Mouse (Mus musculus): ENCODE results near the gene Krt8. TPM values are rescaled to one million over a fixed set of nuclear protein-coding genes. Genes with fewer than 3 reads are reported as not detected.
A peak's percentile ranks its signal among the peaks of the same experiment; 100 is the strongest.

Gene Krt8
- polyA plus RNA-seq, 1 experiment from 2014 or later: 183 TPM

DNA sequence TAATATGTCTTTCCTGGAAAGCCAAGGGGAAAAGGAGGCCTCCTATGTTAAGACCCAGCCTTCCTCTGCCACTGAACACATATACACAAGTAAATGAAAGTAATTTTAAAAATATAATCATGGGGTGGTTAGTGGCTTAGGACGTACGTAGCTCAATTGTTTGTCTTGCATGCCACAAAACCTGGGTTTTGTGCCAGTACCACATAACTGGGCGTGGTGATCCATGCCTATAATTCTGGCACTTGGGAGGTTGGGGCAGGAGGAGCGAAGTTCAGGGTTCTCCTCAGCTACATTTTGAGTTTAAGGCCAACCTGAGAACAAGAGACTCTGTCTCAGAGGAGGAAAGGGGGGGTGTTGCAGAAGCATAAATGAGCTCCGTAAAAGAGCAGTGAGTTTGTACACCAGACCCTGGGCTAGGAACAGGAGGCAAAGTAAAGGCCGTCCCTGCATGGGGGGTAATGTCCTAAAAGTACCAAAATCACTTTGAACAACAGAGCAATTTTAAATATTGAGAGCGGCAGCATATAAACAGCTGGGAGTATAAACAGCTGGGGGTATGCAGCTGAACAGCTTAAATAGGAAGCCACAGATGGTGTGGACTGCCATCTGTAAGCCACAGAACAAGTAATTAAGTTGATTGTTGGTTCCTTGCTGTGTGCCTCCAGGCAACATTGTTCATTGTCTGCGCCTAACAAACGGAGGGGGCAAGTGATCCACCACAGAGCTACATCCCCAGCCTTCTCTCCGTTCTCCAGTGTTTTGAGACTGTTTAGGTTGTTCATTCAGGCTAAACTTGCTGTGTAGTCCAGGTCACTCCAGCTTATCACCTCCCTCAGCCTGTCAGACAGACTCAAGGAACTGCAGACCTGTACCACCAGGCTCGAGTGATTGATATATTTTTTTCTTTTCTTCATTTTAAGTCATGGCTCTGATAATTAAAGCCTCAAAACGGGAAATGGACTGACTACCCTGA, 3.1 kb upstream of the Krt8 start:
- no peak for TF ChIP-seq CTCF (IDR thresholded peaks at IDR 0.05; ENCODE audit: low read depth)
- Histone ChIP-seq H3K27ac (ENCODE audit: low read depth) (peak overlapping the region; percentile 81), H3K36me3 (ENCODE audit: insufficient read depth) (no peaks in the 10 kb centered on the region), H3K4me2 (no peak overlapping the region), H3K27me3 (ENCODE audit: insufficient read depth, low read length) (peaks cover 31% of the 10 kb centered on the region), H3K9ac (no peak overlapping the region), H3K4me1 (ENCODE audit: insufficient read depth) (no peaks in the 10 kb centered on the region; the same call in 1 of the 2 replicates), H3K4me3 (ENCODE audit: low read depth, low read length) (no peak overlapping the region), H3K9me3 (ENCODE audit: low read depth, low read length) (no peaks in the 10 kb centered on the region)
- no peak for ATAC-seq (ENCODE audit: insufficient read depth)
- peak; percentile 28 for DNase-seq
- 50% methylated on average over 12 of the region's 12 CpGs for WGBS

DNA sequence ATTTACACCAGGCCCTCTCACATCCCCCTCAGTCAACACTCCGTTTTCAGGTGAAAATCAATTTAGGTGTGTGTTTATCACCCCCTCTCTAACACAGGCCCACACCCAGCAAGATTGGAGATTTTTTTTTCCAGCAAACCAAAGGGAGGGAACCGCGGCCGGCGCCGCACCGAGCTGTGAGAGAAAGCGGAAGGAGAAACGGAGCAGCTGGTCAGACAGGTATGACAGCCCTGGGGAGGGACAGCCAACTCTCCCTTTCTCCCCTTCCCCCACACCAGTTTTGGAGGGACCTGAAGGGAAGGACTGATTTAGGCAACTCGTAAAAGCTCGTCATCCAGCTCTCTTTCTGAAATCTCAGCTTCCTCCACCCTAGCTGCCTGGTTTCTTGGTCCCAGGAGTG, 2.0 kb upstream of the Krt8 start:
- Histone ChIP-seq H3K27me3 (ENCODE audit: insufficient read depth, low read length) (peaks cover 38% of the 10 kb centered on the region), H3K4me1 (ENCODE audit: insufficient read depth) (no peaks in the 10 kb centered on the region; the same call in 1 of the 2 replicates), H3K27ac (ENCODE audit: low read depth) (peak overlapping the region; percentile 81), H3K4me2 (peak overlapping the region; percentile 21; the same call in 1 of the 2 replicates), H3K4me3 (ENCODE audit: low read depth, low read length) (no peak overlapping the region), H3K9me3 (ENCODE audit: low read depth, low read length) (no peaks in the 10 kb centered on the region), H3K36me3 (ENCODE audit: insufficient read depth) (no peaks in the 10 kb centered on the region), H3K9ac (no peak overlapping the region)
- no peak for ATAC-seq (ENCODE audit: insufficient read depth)
- peak; percentile 67 for DNase-seq
- TF ChIP-seq CTCF (IDR thresholded peaks at IDR 0.05; ENCODE audit: low read depth): no peak
- WGBS: 21% methylated on average over 11 of the region's 11 CpGs

DNA sequence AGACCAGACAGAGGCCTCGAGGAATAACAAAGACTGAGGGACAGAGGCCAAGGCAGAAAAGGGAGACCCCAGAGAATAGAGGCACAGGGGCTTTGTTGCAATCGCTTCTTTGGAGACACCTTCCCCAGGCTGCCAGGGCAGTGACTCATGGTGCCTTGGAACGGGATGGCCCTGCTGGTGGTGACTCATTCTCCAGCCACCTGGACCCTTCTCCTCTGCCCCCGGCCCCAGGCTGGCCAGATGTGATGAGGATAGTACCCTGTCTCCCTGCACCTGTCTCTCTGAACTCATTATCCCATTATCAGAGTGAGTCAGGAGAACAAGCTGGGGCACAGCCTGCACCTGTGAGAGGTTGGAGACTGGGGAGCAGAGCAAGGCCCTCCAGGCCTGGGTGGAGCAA, 1.0 kb upstream of the Krt8 start:
- Histone ChIP-seq H3K4me3 (ENCODE audit: low read depth, low read length) (no peak overlapping the region), H3K27ac (ENCODE audit: low read depth) (peak overlapping the region; percentile 46; the same call in 1 of the 2 replicates), H3K4me1 (ENCODE audit: insufficient read depth) (no peaks in the 10 kb centered on the region; the same call in 1 of the 2 replicates), H3K36me3 (ENCODE audit: insufficient read depth) (0 out of 2 replicates have a peak, but pooled peaks cover 4% of the 10 kb centered on the region), H3K27me3 (ENCODE audit: insufficient read depth, low read length) (peaks cover 38% of the 10 kb centered on the region), H3K9me3 (ENCODE audit: low read depth, low read length) (no peaks in the 10 kb centered on the region), H3K4me2 (no peak overlapping the region), H3K9ac (no peak overlapping the region)
- no peak for TF ChIP-seq CTCF (IDR thresholded peaks at IDR 0.05; ENCODE audit: low read depth)
- no peak for DNase-seq
- WGBS: 36% methylated on average over 4 of the region's 4 CpGs
- no peak for ATAC-seq (ENCODE audit: insufficient read depth)

DNA sequence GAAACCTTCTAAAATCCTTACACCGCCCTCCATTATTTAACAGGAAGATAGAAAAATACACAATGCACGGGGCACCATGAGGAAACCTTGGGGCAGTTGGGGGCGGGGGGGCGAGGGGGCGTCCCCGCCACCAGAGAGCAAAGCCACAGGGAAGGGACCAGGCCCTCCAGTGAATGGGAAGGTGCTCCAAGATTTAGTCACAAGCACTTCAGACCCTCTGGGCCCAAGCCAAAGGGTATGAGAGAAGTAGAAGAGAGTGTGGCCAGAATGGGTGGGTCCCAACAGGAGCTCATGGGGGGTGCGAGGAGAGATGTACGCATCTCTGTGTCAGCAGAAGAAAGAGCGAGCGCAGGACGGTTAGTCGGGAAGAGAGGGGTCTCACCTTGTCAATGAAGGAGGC, 766 bp downstream of the Krt8 start:
- H3K4me3 ChIP-seq (ENCODE audit: low read depth, low read length): peak overlapping the region; percentile 47
- no peak for TF ChIP-seq CTCF (IDR thresholded peaks at IDR 0.05; ENCODE audit: low read depth)
- H3K27ac ChIP-seq (ENCODE audit: low read depth): peak overlapping the region; percentile 74
- WGBS: 21% methylated on average over 12 of the region's 12 CpGs
- H3K4me1 ChIP-seq (ENCODE audit: insufficient read depth): no peaks in the 10 kb centered on the region; the same call in 1 of the 2 replicates
- peak overlapping the region; percentile 62 for H3K4me2 ChIP-seq
- ATAC-seq (ENCODE audit: insufficient read depth): 0 out of 2 replicates have a peak, but pooled peaks have one; percentile 10
- H3K36me3 ChIP-seq (ENCODE audit: insufficient read depth): peaks cover 9% of the 10 kb centered on the region; the same call in 1 of the 2 replicates
- peaks cover 38% of the 10 kb centered on the region for H3K27me3 ChIP-seq (ENCODE audit: insufficient read depth, low read length)
- DNase-seq: no peak
- H3K9ac ChIP-seq: peak overlapping the region; percentile 52
- no peaks in the 10 kb centered on the region for H3K9me3 ChIP-seq (ENCODE audit: low read depth, low read length)

DNA sequence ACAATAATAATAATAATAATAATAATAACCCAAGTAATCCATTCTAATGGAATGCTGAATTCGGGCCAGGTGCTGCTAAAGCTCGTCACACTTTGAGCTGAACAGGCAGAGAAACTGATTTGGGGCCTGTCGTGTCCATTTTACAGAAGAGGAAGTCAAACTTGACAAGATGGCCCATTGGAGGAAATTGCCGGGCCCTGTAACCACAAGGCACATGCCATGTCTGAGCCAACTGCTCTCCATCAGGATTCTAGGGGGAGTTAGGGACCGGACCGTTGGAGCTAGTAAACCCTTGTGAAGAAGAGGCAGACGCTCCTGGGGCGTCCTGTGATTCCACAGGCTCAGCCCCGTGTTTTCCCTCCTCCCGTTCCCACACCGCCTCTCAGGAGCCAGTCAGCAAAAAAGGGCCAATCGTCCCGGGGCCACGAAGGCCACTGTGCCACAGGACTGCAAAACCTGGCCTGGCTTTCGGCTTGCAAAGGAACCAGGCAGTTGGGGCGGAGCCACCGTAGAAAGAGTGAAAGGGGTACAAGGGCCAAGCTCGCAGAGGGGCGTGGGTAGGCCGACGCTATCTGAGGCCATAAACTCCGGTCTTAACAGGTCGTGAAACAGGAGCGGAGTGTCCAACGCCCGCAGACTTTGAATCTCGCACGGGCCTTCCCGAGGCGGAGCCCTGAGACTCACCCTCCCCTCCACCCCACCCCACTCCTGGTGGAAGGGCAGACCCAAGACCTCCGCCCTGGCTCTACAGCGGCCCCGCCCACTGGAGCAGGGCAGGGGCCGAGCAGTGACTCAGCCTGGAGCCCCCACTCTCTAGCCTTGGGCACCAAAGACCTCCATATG, 1.4 kb downstream of the Krt8 start:
- H3K36me3 ChIP-seq (ENCODE audit: insufficient read depth): peaks cover 9% of the 10 kb centered on the region; the same call in 1 of the 2 replicates
- peak overlapping the region; percentile 62 for H3K4me2 ChIP-seq
- H3K9me3 ChIP-seq (ENCODE audit: low read depth, low read length): no peaks in the 10 kb centered on the region
- H3K4me1 ChIP-seq (ENCODE audit: insufficient read depth): no peaks in the 10 kb centered on the region; the same call in 1 of the 2 replicates
- peak overlapping the region; percentile 74 for H3K27ac ChIP-seq (ENCODE audit: low read depth)
- WGBS: 5% methylated on average over 34 of the region's 34 CpGs
- no peak for TF ChIP-seq CTCF (IDR thresholded peaks at IDR 0.05; ENCODE audit: low read depth)
- peak overlapping the region; percentile 47 for H3K4me3 ChIP-seq (ENCODE audit: low read depth, low read length)
- ATAC-seq (ENCODE audit: insufficient read depth): peak; percentile 68
- peak; percentile 70 for DNase-seq
- peak overlapping the region; percentile 52 for H3K9ac ChIP-seq
- H3K27me3 ChIP-seq (ENCODE audit: insufficient read depth, low read length): peaks cover 38% of the 10 kb centered on the region

DNA sequence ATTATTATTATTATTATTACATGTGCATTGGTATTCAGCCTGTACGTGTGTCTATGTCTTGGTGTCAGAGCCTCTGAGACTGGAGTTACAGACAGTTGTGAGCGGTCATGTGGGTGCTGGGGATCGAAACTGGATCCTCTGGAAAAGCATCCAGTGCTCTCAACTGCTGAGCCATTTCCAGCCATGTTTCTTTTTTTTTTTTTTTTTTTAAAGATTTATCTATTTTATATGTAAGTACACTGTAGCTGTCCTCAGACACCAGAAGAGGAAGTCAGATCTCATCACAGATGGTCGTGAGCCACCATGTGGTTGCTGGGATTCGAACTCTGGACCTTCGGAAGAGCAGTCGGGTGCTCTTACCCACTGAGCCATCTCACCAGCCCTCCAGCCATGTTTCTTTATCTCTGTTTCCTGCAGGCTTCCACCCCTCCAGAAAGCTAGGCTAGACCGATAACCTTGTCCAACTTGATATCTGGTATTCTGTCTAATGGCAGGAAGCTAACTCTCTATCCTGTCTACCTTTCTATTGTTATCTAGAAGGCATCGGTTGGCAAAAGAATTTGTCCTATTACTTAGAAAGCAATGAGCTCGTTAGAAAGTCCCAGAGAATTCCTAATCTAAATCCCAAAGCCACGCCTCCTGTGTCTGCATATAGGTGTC, 4.5 kb downstream of the Krt8 start:
- no peaks in the 10 kb centered on the region for H3K4me1 ChIP-seq (ENCODE audit: insufficient read depth)
- no peaks in the 10 kb centered on the region for H3K9me3 ChIP-seq (ENCODE audit: low read depth, low read length)
- no peak overlapping the region for H3K4me3 ChIP-seq (ENCODE audit: low read depth, low read length)
- no peak for TF ChIP-seq CTCF (IDR thresholded peaks at IDR 0.05; ENCODE audit: low read depth)
- H3K27me3 ChIP-seq (ENCODE audit: insufficient read depth, low read length): peaks cover 27% of the 10 kb centered on the region
- no peak for DNase-seq
- H3K27ac ChIP-seq (ENCODE audit: low read depth): no peak overlapping the region
- H3K36me3 ChIP-seq (ENCODE audit: insufficient read depth): peaks cover 9% of the 10 kb centered on the region; the same call in 1 of the 2 replicates
- WGBS: 89% methylated on average over 11 of the region's 11 CpGs
- no peak overlapping the region for H3K4me2 ChIP-seq
- ATAC-seq (ENCODE audit: insufficient read depth): no peak
- H3K9ac ChIP-seq: no peak overlapping the region
